Mouse (Mus musculus) left cerebral cortex, adult 11 months (tissue): ENCODE results near the gene Tmem231.
A peak's percentile ranks its signal among the peaks of the same experiment; 100 is the strongest.

Experiments used
- DNase-seq: peaks from one replicate; pipeline ENCODE4 v3.0.0; 2022; ENCODE audit warnings: low spot score

The Tmem231 gene

GRCm38 (mm10) chr8:111933348-111934076, at the start of gene Tmem231:
Gene Tmem231 (minus strand): TSS chr8:111933881.
- DNase-seq, result peak; percentile 85

- no peak for DNase-seq
Measured at GRCm38 (mm10) chr8:111982116-111982515, 48.4 kb upstream of the Tmem231 start.

- no peak for DNase-seq
Measured at GRCm38 (mm10) chr8:111978147-111978546, 44.5 kb upstream of the Tmem231 start.

GRCm38 (mm10) chr8:111976326-111976725, 42.6 kb upstream of the Tmem231 start:
- DNase-seq, result no peak

- no peak for DNase-seq
Measured at GRCm38 (mm10) chr8:111975706-111976105, 42.0 kb upstream of the Tmem231 start.

- no peak for DNase-seq
Measured at GRCm38 (mm10) chr8:111974138-111974537, 40.5 kb upstream of the Tmem231 start.

GRCm38 (mm10) chr8:111968991-111969390, 35.3 kb upstream of the Tmem231 start:
- DNase-seq, result no peak

- no peak for DNase-seq
Measured at GRCm38 (mm10) chr8:111968541-111968940, 34.9 kb upstream of the Tmem231 start.

- no peak for DNase-seq
Measured at GRCm38 (mm10) chr8:111967246-111967870, 33.7 kb upstream of the Tmem231 start.

GRCm38 (mm10) chr8:111964849-111965561, 31.3 kb upstream of the Tmem231 start:
- DNase-seq, result no peak

GRCm38 (mm10) chr8:111964351-111964750, 30.7 kb upstream of the Tmem231 start:
- DNase-seq, result no peak

GRCm38 (mm10) chr8:111963546-111963945, 29.9 kb upstream of the Tmem231 start:
- DNase-seq, result no peak

- no peak for DNase-seq
Measured at GRCm38 (mm10) chr8:111963091-111963490, 29.4 kb upstream of the Tmem231 start.

GRCm38 (mm10) chr8:111962589-111962988, 28.9 kb upstream of the Tmem231 start:
- DNase-seq, result no peak

GRCm38 (mm10) chr8:111961330-111961729, 27.6 kb upstream of the Tmem231 start:
- DNase-seq, result no peak

GRCm38 (mm10) chr8:111960591-111961321, 27.1 kb upstream of the Tmem231 start:
- no peak for DNase-seq

- no peak for DNase-seq
Measured at GRCm38 (mm10) chr8:111957231-111957630, 23.6 kb upstream of the Tmem231 start.

GRCm38 (mm10) chr8:111955879-111956278, 22.2 kb upstream of the Tmem231 start:
- no peak for DNase-seq

GRCm38 (mm10) chr8:111954844-111955594, 21.3 kb upstream of the Tmem231 start:
- no peak for DNase-seq

GRCm38 (mm10) chr8:111951936-111952335, 18.3 kb upstream of the Tmem231 start:
- no peak for DNase-seq

GRCm38 (mm10) chr8:111951317-111951716, 17.6 kb upstream of the Tmem231 start:
- peak; percentile 37 for DNase-seq

- DNase-seq, result no peak
Measured at GRCm38 (mm10) chr8:111950846-111951245, 17.2 kb upstream of the Tmem231 start.
